Mouse (Mus musculus): ENCODE data around the gene Gnb1l.
"Not testable (repeated sequence)": the region's sequence is repeated elsewhere in the genome, so short reads cannot be mapped to it uniquely, and the experiment has no call there.

Gene Gnb1l

DNA sequence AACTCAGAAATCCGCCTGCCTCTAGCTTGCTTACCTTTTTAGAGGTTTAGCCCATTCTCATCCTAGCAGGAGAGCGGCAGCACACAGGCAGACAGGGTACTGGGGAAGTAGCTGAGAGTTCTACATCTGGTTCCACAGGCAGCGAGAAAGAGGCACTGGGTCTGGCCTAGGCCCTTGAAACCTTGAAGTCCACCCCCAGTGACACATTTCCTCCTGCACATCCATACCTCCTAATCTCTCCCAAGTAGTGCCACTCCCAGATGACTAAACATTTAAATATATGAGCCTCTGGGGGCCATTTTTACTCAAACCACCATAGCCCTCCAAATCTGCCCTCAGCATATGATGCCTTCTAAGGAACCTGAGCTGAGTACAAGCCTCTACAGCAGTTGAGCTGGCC is 16.1 kb upstream of the Gnb1l start:
- DNase-seq (ENCODE audit: low read depth, low spot score): no peak

DNA sequence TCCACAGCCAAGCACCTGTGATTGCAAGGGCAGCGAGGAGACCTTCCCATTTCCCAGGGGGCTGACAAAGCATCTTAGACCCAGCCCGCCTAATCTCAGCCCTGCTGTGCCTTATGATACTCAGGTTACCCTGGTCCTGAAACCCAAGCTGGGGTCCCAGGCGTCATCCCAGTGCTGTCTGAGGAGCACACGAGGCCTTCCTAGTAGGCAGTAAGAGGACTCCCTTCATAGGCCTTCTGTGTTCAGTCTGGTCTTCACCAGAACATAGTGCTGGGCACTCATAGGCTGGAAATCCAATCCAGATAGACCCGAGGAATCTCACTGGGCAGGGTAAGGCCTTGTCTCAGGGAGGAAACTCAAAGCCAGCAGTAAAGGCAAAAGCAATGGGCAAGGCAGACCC is 14.7 kb upstream of the Gnb1l start:
- no peak for DNase-seq (ENCODE audit: low read depth, low spot score)

DNA sequence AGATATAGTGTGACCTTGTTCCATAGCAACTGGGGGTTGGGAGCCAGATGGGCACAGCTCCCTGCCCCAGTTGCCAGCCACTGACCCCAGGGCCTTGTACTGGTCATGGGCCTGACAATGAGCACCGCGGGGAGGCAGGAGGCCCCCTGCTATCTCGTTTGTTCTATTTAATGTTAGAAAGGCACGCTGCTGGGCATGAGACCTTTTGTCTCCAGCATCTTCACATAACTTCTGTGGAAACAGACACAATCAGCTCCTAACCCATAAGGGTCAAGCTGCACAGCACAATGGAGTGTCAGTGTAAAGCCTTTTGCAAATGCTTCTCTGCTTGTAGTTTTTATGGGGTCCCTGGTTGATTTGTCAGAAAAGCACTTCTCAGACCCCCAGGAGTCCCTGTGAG is 14.1 kb upstream of the Gnb1l start:
- DNase-seq (ENCODE audit: low read depth, low spot score): no peak

DNA sequence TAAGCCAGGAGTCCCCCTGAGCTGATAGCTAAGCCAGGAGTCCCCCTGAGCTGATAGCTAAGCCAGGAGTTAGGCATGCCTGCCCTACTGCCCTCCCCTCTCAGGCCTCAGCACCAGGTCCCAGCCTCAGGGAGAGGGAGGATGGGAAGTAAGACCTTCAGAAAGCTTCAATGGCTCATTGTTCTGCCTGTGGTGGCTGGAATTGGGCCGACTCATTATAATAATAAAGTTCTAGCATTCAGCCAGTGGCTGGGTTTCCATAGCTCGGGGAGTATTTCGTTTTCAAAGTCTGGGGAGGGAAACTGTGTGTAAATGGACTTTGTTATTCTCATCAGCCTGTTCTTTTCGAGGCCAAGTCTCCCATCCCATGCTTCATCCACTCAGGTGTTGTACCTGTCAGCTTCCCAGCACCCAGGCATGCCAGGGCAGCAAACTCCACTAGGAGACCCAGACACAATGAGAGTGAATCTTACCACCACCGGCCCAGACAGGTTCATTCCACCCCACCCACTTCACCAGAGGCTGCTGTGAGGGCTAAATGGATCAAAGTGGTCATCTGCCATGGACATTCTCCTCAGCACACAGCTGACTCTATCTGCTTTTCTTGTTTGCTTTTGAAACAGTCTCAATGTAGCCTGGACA is 13.6 kb upstream of the Gnb1l start:
- no peak for DNase-seq (ENCODE audit: low read depth, low spot score)

- DNase-seq (ENCODE audit: low read depth, low spot score): no peak
Measured at GRCm38 (mm10) chr16:18486126-18486525, 12.4 kb upstream of the Gnb1l start.

- DNase-seq (ENCODE audit: low read depth, low spot score): no peak
Measured at GRCm38 (mm10) chr16:18490281-18490680, 8.2 kb upstream of the Gnb1l start.

- DNase-seq (ENCODE audit: low read depth, low spot score): no peak
Measured at GRCm38 (mm10) chr16:18490894-18491293, 7.6 kb upstream of the Gnb1l start.

DNA sequence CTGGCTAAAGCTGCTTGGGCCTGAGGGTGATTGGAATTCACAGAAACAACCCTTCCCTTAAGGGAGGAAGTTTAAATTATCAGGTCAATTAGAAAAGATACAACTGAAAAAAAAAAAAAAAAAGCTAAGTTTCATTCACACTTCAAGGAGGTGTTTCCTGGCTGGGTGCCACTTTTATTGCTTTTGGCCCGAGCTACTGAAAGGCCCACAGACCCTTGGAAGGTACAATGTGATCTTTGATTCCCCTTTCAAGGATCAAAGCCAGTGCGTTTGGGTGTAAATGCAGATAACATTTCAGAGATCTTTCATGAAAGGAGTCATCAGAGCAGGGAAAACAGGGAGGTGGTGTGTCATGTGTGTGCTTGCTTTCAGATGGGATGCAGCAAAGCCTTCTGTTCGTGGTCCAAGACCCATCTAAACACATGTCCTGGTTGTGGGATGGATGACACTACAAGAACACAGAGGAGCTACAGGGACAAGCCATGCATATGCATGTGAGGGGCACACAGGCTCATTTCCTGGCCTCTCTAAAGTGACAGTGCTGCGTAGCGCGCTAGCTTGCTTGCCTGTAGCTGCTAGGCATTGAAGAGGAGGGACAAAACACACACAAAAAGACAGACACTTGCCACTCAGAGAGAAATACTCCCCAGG is 523 bp upstream of the Gnb1l start:
- no peak for DNase-seq (ENCODE audit: low read depth, low spot score)

- no peak for DNase-seq (ENCODE audit: low read depth, low spot score)
Measured at GRCm38 (mm10) chr16:18498996-18499395, 483 bp downstream of the Gnb1l start.

DNA sequence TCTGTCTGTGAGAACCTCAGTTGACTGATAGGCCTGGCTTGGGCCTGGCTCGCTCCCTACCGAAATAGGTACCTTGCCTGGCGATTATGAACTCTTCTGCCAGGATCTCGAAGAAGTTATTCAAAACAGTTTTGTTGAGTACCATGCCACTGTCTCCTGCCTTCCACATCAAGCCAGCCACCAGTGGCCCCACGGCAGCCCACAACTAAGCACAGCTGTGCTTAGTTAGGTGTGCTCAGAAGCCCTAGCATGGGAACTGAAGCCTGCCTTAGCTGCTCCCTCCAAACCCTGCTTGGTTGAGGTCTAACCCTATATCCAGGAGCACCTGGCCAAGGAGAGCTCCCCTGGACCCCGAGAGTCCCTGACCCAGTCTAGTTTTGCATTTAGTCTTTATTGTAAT is 3.0 kb downstream of the Gnb1l start:
- no peak for DNase-seq (ENCODE audit: low read depth, low spot score)

DNA sequence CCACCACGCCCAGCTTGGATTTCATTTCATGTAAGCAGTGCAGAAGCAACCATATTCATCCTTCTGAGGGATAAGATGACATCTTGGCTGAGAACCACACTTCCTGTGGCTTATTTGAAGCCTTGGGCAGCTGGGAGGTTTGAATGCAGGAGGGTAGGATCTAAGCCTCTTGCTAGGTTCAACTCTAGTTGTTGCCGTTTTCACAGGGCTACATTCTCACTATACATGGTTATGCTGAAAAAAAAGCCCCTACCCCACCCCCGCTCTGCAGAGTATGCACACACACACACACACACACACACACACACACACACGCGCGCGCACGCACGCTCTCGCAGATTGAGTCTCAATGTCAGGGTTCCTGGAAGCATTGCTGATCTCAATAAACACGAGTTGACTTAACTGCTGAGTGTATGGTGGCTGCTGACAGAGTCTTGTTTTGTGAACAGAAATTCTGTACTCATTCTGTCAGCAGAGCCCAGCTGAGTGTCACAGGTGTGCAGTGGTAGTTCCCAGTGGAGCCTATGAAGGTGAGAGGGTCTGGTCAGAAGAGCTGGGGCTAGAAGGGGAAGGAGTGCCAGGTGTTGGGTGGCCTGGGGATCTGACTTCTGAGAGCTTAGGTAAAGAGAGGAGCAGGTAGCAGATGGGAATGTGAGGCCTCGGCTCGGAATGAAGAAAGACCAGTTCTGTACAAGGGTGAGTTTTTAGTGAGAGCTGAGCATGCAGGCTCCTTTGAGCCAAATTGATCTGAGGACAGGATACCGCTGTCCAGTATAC is 5.2 kb downstream of the Gnb1l start:
- DNase-seq (ENCODE audit: low read depth, low spot score): no peak

DNA sequence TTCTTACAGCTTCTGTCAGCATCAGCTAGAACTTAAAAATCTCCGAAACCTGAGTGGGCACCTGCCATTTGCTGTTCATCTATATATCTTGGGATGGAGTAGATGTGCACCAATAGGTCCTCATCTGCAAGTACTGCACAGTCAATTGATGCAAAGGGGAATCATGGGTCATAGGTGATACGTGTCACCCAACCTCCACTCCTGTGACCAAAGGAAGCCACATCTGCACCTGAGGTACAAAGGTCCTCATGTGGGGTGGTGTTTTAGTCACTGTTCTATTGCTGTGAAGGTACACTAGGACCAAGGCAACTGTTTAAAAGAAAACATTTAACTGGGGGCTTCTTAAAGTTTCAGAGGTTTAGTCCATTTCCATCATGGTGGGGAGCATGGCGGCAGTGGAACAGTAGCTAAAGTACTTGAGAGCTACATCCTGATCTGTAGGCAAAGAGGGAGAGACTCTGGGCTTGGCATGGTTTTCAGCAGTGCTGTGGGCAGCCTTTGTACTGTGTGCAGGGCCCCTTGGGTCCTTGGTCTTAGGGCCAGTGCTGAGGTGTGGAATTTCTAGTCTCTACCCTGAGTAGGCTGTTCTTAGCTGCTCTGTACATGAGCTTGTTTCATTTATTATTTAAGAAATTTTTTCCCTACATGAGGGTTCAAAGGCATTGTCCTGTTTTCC is 8.1 kb downstream of the Gnb1l start:
- no peak for DNase-seq (ENCODE audit: low read depth, low spot score)

- DNase-seq (ENCODE audit: low read depth, low spot score): no peak
Measured at GRCm38 (mm10) chr16:18507200-18507549, 8.7 kb downstream of the Gnb1l start.

DNA sequence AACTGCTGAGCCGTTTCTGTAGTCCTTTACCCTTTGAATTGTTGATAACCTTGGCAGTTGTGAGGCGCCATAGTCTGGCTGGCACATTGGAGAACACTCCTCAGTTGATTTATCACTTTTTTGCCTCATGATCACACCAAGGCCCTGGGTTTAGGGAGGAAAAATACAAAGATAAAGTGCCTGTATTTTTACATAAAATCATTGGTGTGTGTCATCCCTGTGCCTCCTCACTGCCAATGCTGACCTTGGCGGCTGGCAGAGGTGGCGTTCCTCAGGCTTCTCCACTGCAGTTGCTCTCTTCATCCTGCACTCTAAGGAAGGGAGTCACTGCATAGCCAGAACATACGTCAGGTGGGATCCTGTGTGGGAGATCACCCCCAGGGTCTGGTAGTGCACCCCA is 13.2 kb downstream of the Gnb1l start:
- no peak for DNase-seq (ENCODE audit: low read depth, low spot score)

DNA sequence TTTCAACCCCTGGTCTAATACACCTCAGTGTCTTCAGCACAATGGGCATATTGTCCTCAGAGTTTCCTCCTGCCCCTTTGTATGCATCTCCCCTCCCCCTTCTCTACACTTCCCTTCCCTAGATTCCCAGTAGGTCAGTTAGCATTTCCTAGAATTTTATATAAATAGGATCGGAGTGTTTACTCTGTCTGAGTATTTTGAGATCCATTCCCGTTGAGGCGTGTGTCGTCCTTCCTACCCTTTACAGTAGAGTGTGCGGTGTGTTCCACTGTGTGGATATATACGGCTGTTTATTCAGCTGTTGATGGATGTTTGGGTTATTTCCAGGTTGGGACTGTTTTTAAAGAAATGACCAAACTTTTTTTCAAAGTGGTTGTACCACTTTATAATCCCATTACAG is 15.0 kb downstream of the Gnb1l start:
- no peak for DNase-seq (ENCODE audit: low read depth, low spot score)

DNA sequence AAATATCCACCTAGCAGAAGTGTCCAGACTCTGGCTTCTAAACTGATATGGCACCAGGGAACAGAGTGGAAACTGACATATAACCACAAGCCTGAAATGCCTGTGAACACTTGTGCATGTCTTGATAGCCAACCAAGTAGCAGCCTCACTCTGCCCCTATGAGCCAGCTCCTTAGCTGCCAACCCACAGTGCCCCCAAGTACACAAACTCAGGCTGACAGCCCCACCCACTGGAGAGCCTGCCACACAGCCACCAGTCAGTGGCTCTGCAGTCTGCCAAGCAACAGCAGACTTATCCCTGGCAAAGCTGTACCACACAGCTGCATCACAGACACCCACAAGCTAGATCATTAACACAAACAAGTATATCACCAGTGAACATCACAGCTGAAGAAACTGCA is 19.6 kb downstream of the Gnb1l start:
- DNase-seq (ENCODE audit: low read depth, low spot score): no peak

- no peak for DNase-seq (ENCODE audit: low read depth, low spot score)
Measured at GRCm38 (mm10) chr16:18523563-18524245, 25.2 kb downstream of the Gnb1l start.

DNA sequence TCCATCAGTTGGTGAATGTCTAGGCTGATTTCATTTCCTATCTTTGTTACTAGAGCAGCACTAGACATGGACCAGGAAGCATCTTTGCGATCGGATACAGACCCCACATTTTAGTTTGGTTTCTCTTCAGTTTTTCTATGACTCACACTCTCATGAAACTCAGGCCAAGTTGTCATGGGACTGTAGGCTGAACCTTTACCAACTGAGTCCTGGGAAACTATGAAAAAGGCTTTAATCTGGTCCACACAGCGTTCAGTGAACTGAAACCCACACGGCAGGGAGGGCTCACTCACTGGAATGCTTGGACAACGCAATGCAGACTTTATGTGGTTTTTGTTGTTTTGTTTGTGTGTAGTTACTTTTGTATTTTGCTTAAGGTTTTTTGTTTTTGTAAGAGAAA is 30.1 kb downstream of the Gnb1l start:
- DNase-seq (ENCODE audit: low read depth, low spot score): no peak

DNA sequence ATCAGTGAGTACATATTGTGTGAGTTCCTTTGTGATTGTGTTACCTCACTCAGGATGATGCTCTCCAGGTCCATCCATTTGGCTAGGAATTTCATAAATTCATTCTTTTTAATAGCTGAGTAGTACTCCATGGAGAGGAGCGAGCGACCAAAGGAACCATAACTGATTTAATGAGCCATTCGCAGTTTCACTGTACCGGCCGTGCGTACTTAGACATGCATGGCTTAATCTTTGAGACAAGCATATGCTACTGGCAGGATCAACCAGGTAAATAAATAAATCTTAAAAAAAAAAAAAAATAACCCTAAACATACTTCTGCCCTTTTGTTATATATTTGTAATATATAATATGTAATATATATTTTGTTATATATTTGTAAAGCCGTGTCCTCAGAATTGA is 34.5 kb downstream of the Gnb1l start:
- DNase-seq (ENCODE audit: low read depth, low spot score): not testable (repeated sequence)

DNA sequence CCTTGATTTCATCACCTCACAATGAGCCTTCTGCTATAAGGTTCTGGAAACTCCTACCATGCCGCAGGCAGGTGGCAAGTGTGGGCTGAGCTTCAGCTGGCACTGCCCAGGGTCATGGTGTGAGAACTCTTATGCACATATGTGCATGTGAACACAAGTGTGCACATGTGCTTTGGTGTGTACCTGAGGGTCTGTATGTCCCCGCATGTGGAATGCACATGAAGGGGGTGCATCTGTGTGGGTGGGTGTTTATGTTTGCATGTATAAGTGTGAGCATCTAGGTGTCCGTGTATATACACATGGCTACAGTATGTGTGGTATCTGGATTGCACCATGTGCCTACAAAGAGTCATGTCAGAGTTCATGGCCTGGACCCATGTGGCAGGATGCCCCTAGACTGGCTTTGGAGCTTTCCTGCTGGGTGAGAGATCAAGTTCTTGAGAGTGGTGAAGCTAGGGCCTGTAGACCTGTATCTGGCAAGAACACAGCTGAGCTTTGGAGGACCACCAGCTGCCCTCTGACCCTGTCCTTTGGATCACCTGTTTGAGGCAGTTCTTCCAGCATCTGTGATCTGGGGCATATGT is 39.0 kb downstream of the Gnb1l start:
- DNase-seq (ENCODE audit: low read depth, low spot score): no peak

DNA sequence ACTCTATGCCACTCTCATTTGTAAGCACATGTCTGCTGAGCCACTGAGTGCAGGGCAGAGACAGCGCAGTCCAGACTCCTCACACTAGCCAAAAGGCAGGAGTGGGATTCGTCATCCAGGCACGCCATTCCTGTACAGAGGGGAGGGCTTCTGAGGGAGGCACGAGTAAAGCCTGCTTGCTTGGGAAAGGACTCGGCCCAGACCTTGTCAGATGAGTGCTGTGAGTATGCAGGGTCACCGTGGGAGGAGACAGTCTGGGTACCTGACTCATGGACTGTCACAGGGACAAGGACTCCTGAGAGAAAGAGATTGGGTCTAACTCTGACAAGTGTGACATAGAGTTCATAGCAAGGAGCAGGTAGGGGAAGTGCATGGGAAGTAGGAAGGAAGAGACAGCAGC is 40.8 kb downstream of the Gnb1l start:
- no peak for DNase-seq (ENCODE audit: low read depth, low spot score)
